9 mouse cellular contexts compared by ENCODE assay signal in the genomic region with DNA sequence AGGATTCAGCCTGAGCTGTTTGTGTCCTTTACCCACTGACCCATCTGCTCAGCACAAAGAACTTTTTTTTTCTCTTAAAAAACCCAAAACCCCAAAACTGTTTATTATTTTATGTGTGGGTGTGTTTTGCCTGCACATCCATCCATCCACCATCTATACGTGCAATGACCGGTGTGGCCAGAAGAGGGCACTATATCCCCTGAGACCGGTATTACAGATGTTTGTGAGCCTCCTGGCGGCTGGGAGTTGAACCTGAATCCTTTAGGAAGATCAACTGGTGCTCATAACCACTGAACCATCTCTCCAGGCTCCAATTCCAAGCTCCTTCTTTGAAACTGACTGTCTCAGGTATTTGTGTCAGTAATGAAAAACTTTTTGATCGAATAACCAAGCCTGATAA. TPM values are rescaled to one million over a fixed set of nuclear protein-coding genes. Genes with fewer than 3 reads are reported as not detected.
DNase-seq lines count a peak whose midpoint lies in the region; ATAC-seq and TF ChIP-seq lines count a peak whose summit lies in the region.
"Had no signal": no experiment of that assay in that cellular context is flagged by ENCODE, and none has a peak within 500 bp of the region (broad histone marks: within the 10 kb centered on the region; RNA-seq: fewer than 3 reads in every experiment).

No protein-coding gene starts in this region.

- no peak overlapping the region for H3K27ac ChIP-seq in cortical plate, adult 2 months (ENCODE audit: insufficient read depth, low read length)
- H3K27ac ChIP-seq in heart, embryonic 10.5 days: no peak overlapping the region
- no peak overlapping the region for H3K27ac ChIP-seq in spleen, adult 2 months (ENCODE audit: insufficient read depth, low read length)
- H3K27ac ChIP-seq: limb, embryonic 12.5 days had no signal

- no peaks in the 10 kb centered on the region for H3K9me3 ChIP-seq in heart, embryonic 10.5 days
- H3K9me3 ChIP-seq: limb, embryonic 12.5 days had no signal

- peak; percentile 77 for TF ChIP-seq CTCF in cortical plate, adult 2 months (IDR thresholded peaks at IDR 0.05; ENCODE audit: extremely low read depth, insufficient read depth, low read length)
- peak; percentile 90; the same call in 1 of the 2 replicates for TF ChIP-seq CTCF in spleen, adult 2 months (IDR thresholded peaks at IDR 0.05; ENCODE audit: extremely low read depth, insufficient read depth, insufficient read length, insufficient replicate concordance)

- no peaks in the 10 kb centered on the region for H3K36me3 ChIP-seq in heart, embryonic 10.5 days
- H3K36me3 ChIP-seq in spleen, adult 2 months (ENCODE audit: control insufficient read depth, insufficient read depth, low read length): no peaks in the 10 kb centered on the region
- H3K36me3 ChIP-seq: limb, embryonic 12.5 days had no signal

- TF ChIP-seq POLR2A in cortical plate, adult 2 months (IDR thresholded peaks at IDR 0.05; ENCODE audit: extremely low read depth, insufficient read depth, low read length): no peak
- TF ChIP-seq POLR2A in spleen, adult 2 months (IDR thresholded peaks at IDR 0.05; ENCODE audit: low read depth, low read length): no peak

- no peak for ATAC-seq in cerebellum, adult (ENCODE audit: insufficient number of reproducible peaks, low FRiP score, low TSS enrichment)

- peak; percentile 21 to 26 for DNase-seq in cerebellum, adult 18-20 months
- DNase-seq in MEL-GATA-1-ER (ENCODE audit: extremely low read depth, low read depth): peak; percentile 53
- peak; percentile 89 for DNase-seq in heart, embryonic 10.5 days (ENCODE audit: low spot score)
- peak; percentile 48 for DNase-seq in layer of hippocampus, adult 9-10 months (ENCODE audit: low spot score)
- peak; percentile 87 for DNase-seq in lung, postnatal 25 days (ENCODE audit: low spot score)
- peak; percentile 54 to 69 for DNase-seq in spleen, adult 2 months (ENCODE audit: low read depth in 1 of 2, low spot score in 2 of 2)

- H3K4me3 ChIP-seq in cortical plate, adult 2 months (ENCODE audit: insufficient read depth, low read length): no peak overlapping the region
- H3K4me3 ChIP-seq in heart, embryonic 10.5 days: no peak overlapping the region
- H3K4me3 ChIP-seq in spleen, adult 2 months (ENCODE audit: extremely low read depth, insufficient read depth, insufficient read length): no peak overlapping the region
- H3K4me3 ChIP-seq: limb, embryonic 12.5 days had no signal

- 19% methylated on average over 5 of the region's 5 CpGs for WGBS in heart, embryonic 10.5 days
- 20% methylated on average over 5 of the region's 5 CpGs for WGBS in spleen, adult 2 months

- no peaks in the 10 kb centered on the region for H3K4me1 ChIP-seq in cortical plate, adult 2 months (ENCODE audit: control insufficient read depth, insufficient read depth, low read length)
- H3K4me1 ChIP-seq in heart, embryonic 10.5 days: no peaks in the 10 kb centered on the region
- no peaks in the 10 kb centered on the region; the same call in 1 of the 2 replicates for H3K4me1 ChIP-seq in spleen, adult 2 months (ENCODE audit: control insufficient read depth, insufficient read depth, insufficient read length)
- H3K4me1 ChIP-seq: limb, embryonic 12.5 days had no signal

- H3K27me3 ChIP-seq in heart, embryonic 10.5 days (ENCODE audit: insufficient read depth, poor library complexity, severe bottlenecking): no peaks in the 10 kb centered on the region
- no peaks in the 10 kb centered on the region for H3K27me3 ChIP-seq in spleen, adult 2 months (ENCODE audit: control insufficient read depth, insufficient read depth, low read length)
- H3K27me3 ChIP-seq: limb, embryonic 12.5 days had no signal

RNA-seq across cellular contexts. Expression of a gene that starts 48.0 kb away (rescaled TPM):
- polyA plus RNA-seq in cortical plate, adult 2 months (2012; rRNA removed): 5.7 and 6.1 TPM in 2 replicates
- 8.5 and 9.4 TPM in 2 replicates for polyA plus RNA-seq in heart, embryonic 10.5 days (2016; fragmentation: Nextera tagmentation; extraction: Ambion mirVana)
- 7.6 and 8.8 TPM in 2 replicates for polyA plus RNA-seq in spleen, adult 2 months (2012; rRNA removed)

Comparison
In these comparisons a context has a peak if more than half of its experiments do, and no peak if none do; other contexts are left out.
1. DNase-seq: peak in every context shown above with its lines; median percentile 89 in heart, embryonic 10.5 days; 87 in lung, postnatal 25 days; 62 in spleen, adult 2 months; 53 in MEL-GATA-1-ER; 48 in layer of hippocampus, adult 9-10 months; 24 in cerebellum, adult 18-20 months.